Mouse (Mus musculus) E14TG2a.4 (cell line): Measurements from ENCODE around the gene Sod3.

Experiments
- H3K27me3 ChIP-seq: 2 replicates; pipeline ENCODE4 v1.6.1; 2014; ENCODE audit warnings: low read length, control low read depth; ENCODE audit not compliant: insufficient read depth
- H3K36me3 ChIP-seq: 2 replicates; pipeline ENCODE4 v1.6.1; 2014; ENCODE audit warnings: low read length, control low read depth; ENCODE audit not compliant: insufficient read depth
- H3K4me1 ChIP-seq: replicated peaks from 2 replicates; pipeline ENCODE4 v1.6.1; 2014; ENCODE audit warnings: low read depth, low read length, control low read depth
- H3K4me3 ChIP-seq: replicated peaks from 2 replicates; pipeline ENCODE4 v1.5.1; 2014; ENCODE audit warnings: mild to moderate bottlenecking, low read length
- H3K9me3 ChIP-seq: 2 replicates; pipeline ENCODE4 v1.6.1; 2014; ENCODE audit warnings: low read length, control low read depth
- CTCF ChIP-seq: conservative IDR thresholded peaks from 2 replicates; pipeline ENCODE4 v1.5.1; 2014; ENCODE audit warnings: low read length
- NANOG ChIP-seq: IDR thresholded peaks from 2 replicates; pipeline ENCODE4 v1.6.1; 2014; ENCODE audit warnings: borderline replicate concordance, low read length, mixed read lengths
- POU5F1 ChIP-seq: IDR thresholded peaks from 2 replicates; pipeline ENCODE4 v1.6.1; 2014; ENCODE audit warnings: low read length, borderline replicate concordance

The Sod3 gene

DNA sequence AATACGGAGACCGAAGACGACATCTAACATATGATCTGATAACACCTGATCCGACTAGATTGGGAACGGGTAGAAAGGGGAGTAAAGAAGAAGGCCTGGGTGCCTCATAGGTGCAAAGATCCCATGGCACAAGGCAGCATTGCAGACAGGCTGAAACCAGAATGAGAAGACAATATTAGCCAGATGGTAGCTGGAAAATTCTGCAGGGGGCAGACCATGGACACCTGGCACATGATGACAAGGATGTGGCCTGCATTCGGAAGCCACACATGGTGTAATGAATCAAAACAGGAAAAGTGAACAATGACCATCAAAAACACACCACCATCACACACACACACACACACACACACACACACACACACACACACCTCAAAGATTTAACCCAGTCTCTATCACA lies 52.3 kb downstream of the Sod3 start:
- TF ChIP-seq CTCF (no peak), POU5F1 (no peak), NANOG (no peak)
- no peaks in the 10 kb centered on the region for H3K9me3 ChIP-seq
- H3K4me1 ChIP-seq = no peaks in the 10 kb centered on the region
- H3K27me3 ChIP-seq = peaks cover 4% of the 10 kb centered on the region; the same call in 1 of the 2 replicates
- no peaks in the 10 kb centered on the region for H3K36me3 ChIP-seq
- H3K4me3 ChIP-seq = no peak overlapping the region

DNA sequence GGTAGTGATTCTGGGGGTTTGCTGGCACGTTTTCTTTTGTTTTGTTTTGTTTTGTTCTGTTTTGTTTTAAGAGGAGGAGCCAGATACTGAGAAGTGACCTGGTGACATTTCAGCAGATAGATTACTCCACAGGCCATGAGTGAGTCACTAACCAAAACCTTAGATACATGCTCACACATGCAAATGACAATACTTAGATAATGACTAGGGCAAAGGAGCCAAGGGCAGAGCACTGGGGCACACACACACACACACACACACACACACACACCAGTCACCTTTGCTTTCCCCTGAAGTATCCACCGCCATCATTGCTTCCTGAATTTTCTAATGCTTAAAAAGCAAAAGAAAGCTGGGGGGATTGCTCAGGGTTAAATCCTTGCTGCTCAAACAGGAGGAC lies 52.9 kb downstream of the Sod3 start:
- no peaks in the 10 kb centered on the region for H3K27me3 ChIP-seq
- H3K9me3 ChIP-seq = no peaks in the 10 kb centered on the region
- no peak overlapping the region for H3K4me3 ChIP-seq
- H3K36me3 ChIP-seq = no peaks in the 10 kb centered on the region
- no peaks in the 10 kb centered on the region for H3K4me1 ChIP-seq
- TF ChIP-seq CTCF (no peak), NANOG (no peak), POU5F1 (no peak)
